ENCODE assay signal across 18 mouse cellular contexts in genomic region chr1:159614062-159614601, GRCm38 (mm10).
DNase-seq lines count a peak whose midpoint lies in the region; ATAC-seq and TF ChIP-seq lines count a peak whose summit lies in the region.
"Had no signal": no experiment of that assay in that cellular context is flagged by ENCODE, and none has a peak within 500 bp of the region (broad histone marks: within the 10 kb centered on the region; RNA-seq: fewer than 3 reads in every experiment).

No protein-coding gene starts in this region.

- H3K4me2 ChIP-seq in midbrain, embryonic 13.5 days (replicated peaks), result no peak overlapping the region
- H3K4me2 ChIP-seq in hindbrain, embryonic 14.5 days (replicated peaks), result 0 out of 2 replicates have a peak overlapping the region, but pooled peaks have one; percentile 41
- no peak overlapping the region for H3K4me2 ChIP-seq in midbrain, postnatal 0 days (ENCODE audit: low read depth, low read length, poor library complexity, severe bottlenecking)
- H3K4me2 ChIP-seq: embryonic facial prominence, embryonic 15.5 days; heart, embryonic 12.5 days; liver, embryonic 11.5 days; lung, embryonic 14.5 days had no signal

- H3K36me3 ChIP-seq in midbrain, embryonic 13.5 days, result no peaks in the 10 kb centered on the region
- no peaks in the 10 kb centered on the region for H3K36me3 ChIP-seq in midbrain, embryonic 10.5 days
- H3K36me3 ChIP-seq in hindbrain, embryonic 14.5 days (replicated peaks; ENCODE audit: control insufficient read depth, insufficient read depth), result no peaks in the 10 kb centered on the region
- no peaks in the 10 kb centered on the region for H3K36me3 ChIP-seq in midbrain, postnatal 0 days (ENCODE audit: insufficient read depth, low read length)
- H3K36me3 ChIP-seq: embryonic facial prominence, embryonic 15.5 days; heart, embryonic 12.5 days had no signal

- H3K4me1 ChIP-seq in midbrain, embryonic 13.5 days (replicated peaks), result peaks cover 24% of the 10 kb centered on the region
- peaks cover 8% of the 10 kb centered on the region for H3K4me1 ChIP-seq in midbrain, embryonic 10.5 days
- peaks cover 21% of the 10 kb centered on the region for H3K4me1 ChIP-seq in hindbrain, embryonic 14.5 days (replicated peaks; ENCODE audit: control insufficient read depth, insufficient read depth, low read length)
- peaks cover 14% of the 10 kb centered on the region for H3K4me1 ChIP-seq in midbrain, postnatal 0 days (ENCODE audit: insufficient read depth, low read length)
- H3K4me1 ChIP-seq: embryonic facial prominence, embryonic 15.5 days; heart, embryonic 12.5 days had no signal

- no peak overlapping the region for H3K4me3 ChIP-seq in midbrain, embryonic 13.5 days (replicated peaks)
- H3K4me3 ChIP-seq in midbrain, embryonic 10.5 days, result no peak overlapping the region
- no peak overlapping the region for H3K4me3 ChIP-seq in hindbrain, embryonic 14.5 days (replicated peaks; ENCODE audit: low read length)
- no peak overlapping the region for H3K4me3 ChIP-seq in midbrain, postnatal 0 days (ENCODE audit: low read depth, low read length)
- H3K4me3 ChIP-seq: embryonic facial prominence, embryonic 15.5 days; gastrocnemius, adult 2 months; heart, embryonic 12.5 days had no signal

- H3K27me3 ChIP-seq in midbrain, embryonic 13.5 days, result no peaks in the 10 kb centered on the region
- no peaks in the 10 kb centered on the region for H3K27me3 ChIP-seq in midbrain, embryonic 10.5 days (ENCODE audit: low read depth, poor library complexity, severe bottlenecking)
- H3K27me3 ChIP-seq in hindbrain, embryonic 14.5 days (ENCODE audit: control insufficient read depth, insufficient read depth, low read length), result no peaks in the 10 kb centered on the region
- no peaks in the 10 kb centered on the region for H3K27me3 ChIP-seq in midbrain, postnatal 0 days (ENCODE audit: insufficient read depth, low read length)
- H3K27me3 ChIP-seq: embryonic facial prominence, embryonic 15.5 days; heart, embryonic 12.5 days had no signal

- 81% methylated on average over 6 of the region's 6 CpGs for WGBS in midbrain, embryonic 13.5 days
- WGBS in midbrain, embryonic 10.5 days, result 77% methylated on average over 6 of the region's 6 CpGs
- 83% methylated on average over 6 of the region's 6 CpGs for WGBS in hindbrain, embryonic 14.5 days
- 74% methylated on average over 6 of the region's 6 CpGs for WGBS in midbrain, postnatal 0 days

- ATAC-seq in midbrain, embryonic 13.5 days, result peak; percentile 18; the same call in 1 of the 2 replicates
- no peak for ATAC-seq in hindbrain, embryonic 14.5 days (ENCODE audit: low FRiP score)
- ATAC-seq in midbrain, postnatal 0 days (ENCODE audit: low FRiP score), result peak; percentile 19; the same call in 1 of the 2 replicates

- TF ChIP-seq CTCF in midbrain, postnatal 0 days (IDR thresholded peaks at IDR 0.05), result no peak

- H3K27ac ChIP-seq in midbrain, embryonic 13.5 days, result peak overlapping the region; percentile 81
- no peak overlapping the region for H3K27ac ChIP-seq in midbrain, embryonic 10.5 days (replicated peaks)
- no peak overlapping the region for H3K27ac ChIP-seq in hindbrain, embryonic 14.5 days
- H3K27ac ChIP-seq in midbrain, postnatal 0 days (ENCODE audit: low read depth, low read length), result no peak overlapping the region
- H3K27ac ChIP-seq: embryonic facial prominence, embryonic 15.5 days; gastrocnemius, adult 2 months had no signal

- no peaks in the 10 kb centered on the region for H3K9me3 ChIP-seq in midbrain, embryonic 13.5 days
- H3K9me3 ChIP-seq in midbrain, embryonic 10.5 days (replicated peaks), result no peaks in the 10 kb centered on the region
- no peaks in the 10 kb centered on the region for H3K9me3 ChIP-seq in hindbrain, embryonic 14.5 days (ENCODE audit: control insufficient read depth, low read length)
- H3K9me3 ChIP-seq in midbrain, postnatal 0 days (ENCODE audit: low read length), result no peaks in the 10 kb centered on the region
- H3K9me3 ChIP-seq: embryonic facial prominence, embryonic 15.5 days; heart, embryonic 12.5 days had no signal

- intact Hi-C loops in heart, postnatal 10 days (cut with DNase I), result no loop called here

- peak; percentile 53 for DNase-seq in heart, adult 11 months
- no peak for DNase-seq in heart, postnatal 10 days
- DNase-seq in midbrain, embryonic 10.5 days (ENCODE audit: low spot score), result no peak
- no peak for DNase-seq in hindbrain, embryonic 14.5 days (ENCODE audit: low spot score)
- DNase-seq in midbrain, postnatal 0 days (ENCODE audit: low spot score), result peak; percentile 11
- no peak for DNase-seq in adrenal gland, adult 2 months
- no peak for DNase-seq in cerebellum, adult 9-10 months
- DNase-seq: adrenal gland, postnatal 36 days; B cell, adult 2 months; gastrocnemius, adult 2 months; kidney, adult 9 months; lung, embryonic 14.5 days; lung, postnatal 4 days; thymus, postnatal 25 days had no signal

- no peak overlapping the region for H3K9ac ChIP-seq in midbrain, embryonic 13.5 days (replicated peaks)
- no peak overlapping the region for H3K9ac ChIP-seq in hindbrain, embryonic 14.5 days
- no peak overlapping the region for H3K9ac ChIP-seq in midbrain, postnatal 0 days (replicated peaks; ENCODE audit: low read length, poor library complexity, severe bottlenecking)
- H3K9ac ChIP-seq: embryonic facial prominence, embryonic 15.5 days; heart, embryonic 12.5 days; lung, embryonic 14.5 days had no signal

Comparison
In these comparisons a context has a peak if more than half of its experiments do, and no peak if none do; other contexts are left out.
1. DNase-seq: peak in heart, adult 11 months (single experiment) and midbrain, postnatal 0 days (single experiment); none in heart, postnatal 10 days (0 of 2), midbrain, embryonic 10.5 days (single experiment), hindbrain, embryonic 14.5 days (single experiment), adrenal gland, adult 2 months (single experiment) and cerebellum, adult 9-10 months (single experiment).